Mouse (Mus musculus) gastrocnemius, postnatal 4 days (tissue): ENCODE results near the gene Sgsm3. TPM values are rescaled to one million over a fixed set of nuclear protein-coding genes. Genes with fewer than 3 reads are reported as not detected.

Source experiments
- DNase-seq, 2 experiments: peaks; one replicate each; pipeline ENCODE4 v3.0.0; 2021 to 2022; ENCODE audit warnings: low spot score in 2 of 2, mixed read lengths in 2 of 2
- microRNA-seq: library from miRNA; unstranded; fragments of <30 nt; microRNA quantifications from one replicate; pipeline ENCODE4 v1.2.0, GENCODE M21; 2021
- total RNA-seq, 2 experiments: library from RNA; stranded (reverse); gene quantifications; 2 replicates each; pipeline ENCODE4 v1.2.3; 2021

Gene Sgsm3
- total RNA-seq, 2 experiments from 2014 or later, result 12.8 to 15.0 TPM

DNA sequence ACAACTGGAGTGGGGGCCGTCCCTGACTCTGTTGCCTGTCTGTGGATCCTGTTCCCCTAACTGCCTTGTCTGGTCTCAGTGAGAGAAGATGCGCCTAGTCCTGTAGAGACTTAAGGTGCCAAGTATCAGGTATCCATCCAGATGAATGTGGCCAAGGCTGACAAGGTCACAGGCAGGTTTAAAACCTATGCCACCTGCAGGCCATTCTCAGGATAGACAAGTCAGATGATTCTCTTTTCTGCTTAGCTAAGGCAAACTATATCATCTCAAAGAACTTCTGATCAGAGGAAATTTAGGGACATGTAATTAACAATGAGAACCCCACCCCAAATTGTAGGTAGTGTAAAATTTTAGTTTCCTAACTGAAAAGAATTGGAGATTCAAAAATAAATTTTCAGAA, 83.4 kb downstream of the Sgsm3 start:
- DNase-seq, result no peak

Small RNA genes within 50 kb of the gene (microRNA-seq; reads per million reads assigned to microRNA genes)
- gene Mir5113, result 4.4 reads per million, percentile 16 among the genes with 10 or more reads in this experiment

Other genes starting within 250 kb of the Sgsm3 start
- 100 to 1,000 TPM; 123 to 128 TPM for gene Adsl, start 29.3 kb upstream of the Sgsm3 start, total RNA-seq
- gene Mrtfa, start 213.0 kb downstream of the Sgsm3 start, total RNA-seq, result 10 to 100 TPM; 54.1 to 55.7 TPM